Mouse (Mus musculus) midbrain, embryonic 12.5 days (tissue): ENCODE data around the gene Dpf3. TPM values are rescaled to one million over a fixed set of nuclear protein-coding genes. Genes with fewer than 3 reads are reported as not detected.

Experiments
- ATAC-seq: fragments of 200-750 bp; cut with Nextera tagmentation; 2 replicates; pipeline ENCODE4 v1.8.0; 2017; ENCODE audit warnings: low read depth, moderate TSS enrichment, moderate library complexity; ENCODE audit not compliant: low FRiP score
- H3K27ac ChIP-seq: fragments of 300-500 bp; sonication (generic); replicated peaks from 2 replicates; pipeline ENCODE4 v1.5.1; 2016; ENCODE audit warnings: mild to moderate bottlenecking
- H3K27me3 ChIP-seq: fragments of 300-500 bp; sonication (generic); 2 replicates; pipeline ENCODE4 v1.6.1; 2016; ENCODE audit warnings: mild to moderate bottlenecking
- H3K36me3 ChIP-seq: fragments of 300-500 bp; sonication (generic); 2 replicates; pipeline ENCODE4 v1.6.1; 2016
- H3K4me1 ChIP-seq: fragments of 300-500 bp; sonication (generic); 2 replicates; pipeline ENCODE4 v1.6.1; 2016
- H3K4me2 ChIP-seq: fragments of 300-500 bp; sonication (generic); replicated peaks from 2 replicates; pipeline ENCODE4 v1.6.1; 2016; ENCODE audit warnings: mild to moderate bottlenecking, moderate library complexity
- H3K4me3 ChIP-seq: fragments of 300-500 bp; sonication (generic); 2 replicates; pipeline ENCODE4 v1.5.1; 2016; ENCODE audit warnings: mild to moderate bottlenecking
- H3K9ac ChIP-seq: fragments of 300-500 bp; sonication (generic); replicated peaks from 2 replicates; pipeline ENCODE4 v1.6.1; 2016; ENCODE audit warnings: mild to moderate bottlenecking, moderate library complexity
- H3K9me3 ChIP-seq: fragments of 300-500 bp; sonication (generic); 2 replicates; pipeline ENCODE4 v1.6.1; 2016; ENCODE audit warnings: mild to moderate bottlenecking
- WGBS: fragments of 180-500 bp; shearing (Covaris S2); methylation state at CpG from one replicate; pipeline ENCODE4 v1.1.7; 2016; 5-methylcytosine and 5-hydroxymethylcytosine counted together
- polyA plus RNA-seq: library from polyadenylated mRNA; unstranded; fragments of >200 nt; fragmentation: Nextera tagmentation; extraction: Ambion mirVana; gene quantifications from 2 replicates; pipeline ENCODE4 v1.2.1, GENCODE M21; 2016

The Dpf3 gene
- polyA plus RNA-seq, 1 experiment from 2014 or later: 19.3 TPM

DNA sequence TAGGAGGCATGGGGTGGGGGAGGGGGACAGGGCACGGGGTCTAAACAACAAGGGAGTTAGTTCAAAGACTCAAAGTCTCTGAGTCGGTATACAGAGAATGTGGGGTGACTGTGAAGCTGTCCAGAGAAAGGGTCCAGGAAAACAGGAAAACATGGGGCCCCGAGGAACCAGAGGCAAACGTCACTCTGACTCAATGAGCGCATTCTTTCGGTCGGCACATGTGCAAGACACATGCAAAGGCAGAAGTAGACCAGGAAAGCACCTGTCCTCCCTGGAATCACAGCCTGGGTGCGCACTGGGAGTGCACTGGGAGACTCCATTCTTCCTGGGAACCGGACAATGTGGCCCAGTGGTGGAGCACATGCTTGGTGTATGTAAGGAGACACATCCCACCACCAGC lies 59.5 kb downstream of the Dpf3 start:
- 60% methylated on average over 9 of the region's 9 CpGs for WGBS
- H3K9me3 ChIP-seq: no peaks in the 10 kb centered on the region
- H3K36me3 ChIP-seq: no peaks in the 10 kb centered on the region
- H3K4me3 ChIP-seq: no peak overlapping the region
- no peak overlapping the region for H3K4me2 ChIP-seq
- peaks cover 18% of the 10 kb centered on the region; the same call in 1 of the 2 replicates for H3K4me1 ChIP-seq
- ATAC-seq: no peak
- no peak overlapping the region for H3K27ac ChIP-seq
- no peaks in the 10 kb centered on the region for H3K27me3 ChIP-seq
- H3K9ac ChIP-seq: no peak overlapping the region

DNA sequence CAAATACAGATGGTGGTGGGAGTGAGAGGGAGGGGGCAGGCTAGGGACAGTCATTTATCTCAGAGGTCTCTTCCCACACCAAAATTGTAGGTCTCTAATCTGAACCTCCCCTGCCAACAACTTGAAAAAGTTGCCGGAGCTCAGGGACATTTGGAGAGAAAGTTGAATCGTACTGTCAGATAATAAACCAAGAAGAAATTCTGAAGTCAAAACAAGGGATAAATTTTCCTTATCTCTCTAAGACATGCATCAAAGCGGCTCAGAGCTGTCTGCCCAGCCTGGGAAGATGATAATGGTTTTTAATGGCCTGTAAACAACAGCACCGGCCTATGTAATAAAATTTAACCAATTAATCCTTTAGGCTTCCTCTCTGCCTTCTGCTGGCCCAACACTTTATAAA lies 59.9 kb downstream of the Dpf3 start:
- no peak overlapping the region for H3K4me2 ChIP-seq
- no peaks in the 10 kb centered on the region for H3K36me3 ChIP-seq
- H3K27me3 ChIP-seq: no peaks in the 10 kb centered on the region
- no peak overlapping the region for H3K4me3 ChIP-seq
- peaks cover 17% of the 10 kb centered on the region; the same call in 1 of the 2 replicates for H3K4me1 ChIP-seq
- no peaks in the 10 kb centered on the region for H3K9me3 ChIP-seq
- WGBS: 65% methylated on average over 4 of the region's 4 CpGs
- H3K9ac ChIP-seq: no peak overlapping the region
- no peak overlapping the region for H3K27ac ChIP-seq
- ATAC-seq: no peak

DNA sequence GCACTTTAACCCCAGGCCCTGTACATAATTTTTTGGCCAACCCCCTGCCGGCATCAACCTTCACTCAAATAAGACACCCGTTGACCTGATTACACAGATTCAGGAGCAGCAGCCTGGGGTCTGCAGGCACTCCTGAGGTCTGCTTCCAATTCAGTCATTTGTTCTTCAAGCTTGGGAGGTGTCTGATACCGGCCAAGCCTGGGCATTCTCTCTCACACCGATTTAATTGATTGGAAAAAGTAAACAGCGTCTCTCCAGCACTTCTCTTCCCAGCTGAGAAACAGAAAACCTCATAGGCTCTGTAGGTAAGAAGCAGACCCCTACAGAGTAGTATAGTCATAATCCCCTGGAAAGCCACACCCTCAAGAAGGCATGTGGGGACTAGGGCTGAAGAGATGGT lies 61.2 kb downstream of the Dpf3 start:
- ATAC-seq: no peak
- H3K4me2 ChIP-seq: no peak overlapping the region
- no peaks in the 10 kb centered on the region for H3K27me3 ChIP-seq
- H3K4me3 ChIP-seq: no peak overlapping the region
- no peaks in the 10 kb centered on the region for H3K36me3 ChIP-seq
- no peak overlapping the region for H3K27ac ChIP-seq
- 67% methylated on average over 5 of the region's 5 CpGs for WGBS
- H3K9ac ChIP-seq: no peak overlapping the region
- H3K9me3 ChIP-seq: no peaks in the 10 kb centered on the region
- peaks cover 17% of the 10 kb centered on the region; the same call in 1 of the 2 replicates for H3K4me1 ChIP-seq

DNA sequence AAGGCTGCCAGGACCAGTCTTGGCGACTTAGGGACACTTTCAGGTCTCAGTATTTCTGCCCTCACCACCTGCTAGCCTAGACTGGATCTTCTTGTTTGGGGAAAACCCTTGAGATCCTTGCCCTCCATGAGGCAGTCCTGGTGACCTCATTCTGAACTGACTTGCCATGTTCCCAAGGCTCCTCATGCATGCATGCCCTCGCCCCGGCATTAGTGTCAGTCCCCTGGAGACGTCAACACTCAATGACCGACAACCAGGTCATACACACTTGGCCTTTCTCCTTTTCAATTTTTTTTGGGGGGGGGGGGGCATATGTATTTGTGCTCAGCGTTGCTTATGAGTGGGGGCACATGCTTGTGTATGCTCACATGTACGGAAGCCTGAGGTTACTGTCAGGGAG lies 61.8 kb downstream of the Dpf3 start:
- WGBS: 85% methylated on average over 7 of the region's 7 CpGs
- H3K4me1 ChIP-seq: peaks cover 17% of the 10 kb centered on the region; the same call in 1 of the 2 replicates
- peak overlapping the region; percentile 54; the same call in 1 of the 2 replicates for H3K27ac ChIP-seq
- no peaks in the 10 kb centered on the region for H3K9me3 ChIP-seq
- H3K27me3 ChIP-seq: no peaks in the 10 kb centered on the region
- no peak for ATAC-seq
- H3K4me3 ChIP-seq: no peak overlapping the region
- no peak overlapping the region for H3K9ac ChIP-seq
- H3K36me3 ChIP-seq: no peaks in the 10 kb centered on the region
- no peak overlapping the region for H3K4me2 ChIP-seq

DNA sequence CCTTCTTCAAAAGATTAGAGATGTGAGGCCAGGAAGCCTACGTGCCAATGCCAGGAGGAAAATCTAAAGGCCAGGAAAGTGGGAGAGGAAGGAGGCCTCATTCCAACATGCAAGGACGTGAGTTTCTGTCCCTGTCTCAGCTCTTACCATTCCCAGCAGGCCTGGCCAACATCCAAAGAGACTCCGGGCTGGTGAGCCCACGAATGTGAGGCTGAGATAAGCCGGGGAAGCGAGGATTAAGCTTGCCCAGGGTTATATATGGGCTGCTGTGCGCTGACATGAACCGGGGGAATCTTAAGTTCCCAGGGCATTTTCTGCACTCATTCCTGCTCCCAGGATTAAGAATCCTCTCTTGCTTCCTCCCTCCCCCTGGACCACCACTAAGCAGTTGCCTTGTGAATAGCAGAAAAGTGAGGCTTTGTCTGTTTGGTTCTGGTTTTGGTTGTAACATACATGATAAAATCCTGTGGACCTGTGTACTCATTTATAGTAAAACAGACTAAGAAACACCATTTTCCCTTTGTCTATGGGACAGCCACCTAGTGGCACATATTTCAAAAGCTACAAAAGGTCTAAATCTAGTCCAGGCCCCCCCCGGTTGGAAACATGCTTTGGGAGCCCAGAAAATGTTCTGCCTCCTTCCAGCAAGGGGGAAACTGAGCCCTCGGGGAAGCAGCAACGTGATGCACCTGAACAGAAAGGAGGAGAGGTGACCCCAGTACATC lies 62.6 kb downstream of the Dpf3 start:
- Histone ChIP-seq H3K9me3 (no peaks in the 10 kb centered on the region), H3K4me2 (no peak overlapping the region), H3K27me3 (no peaks in the 10 kb centered on the region), H3K27ac (peak overlapping the region; percentile 54), H3K4me3 (no peak overlapping the region), H3K4me1 (peaks cover 17% of the 10 kb centered on the region; the same call in 1 of the 2 replicates), H3K36me3 (no peaks in the 10 kb centered on the region), H3K9ac (no peak overlapping the region)
- no peak for ATAC-seq
- 57% methylated on average over 11 of the region's 11 CpGs for WGBS

DNA sequence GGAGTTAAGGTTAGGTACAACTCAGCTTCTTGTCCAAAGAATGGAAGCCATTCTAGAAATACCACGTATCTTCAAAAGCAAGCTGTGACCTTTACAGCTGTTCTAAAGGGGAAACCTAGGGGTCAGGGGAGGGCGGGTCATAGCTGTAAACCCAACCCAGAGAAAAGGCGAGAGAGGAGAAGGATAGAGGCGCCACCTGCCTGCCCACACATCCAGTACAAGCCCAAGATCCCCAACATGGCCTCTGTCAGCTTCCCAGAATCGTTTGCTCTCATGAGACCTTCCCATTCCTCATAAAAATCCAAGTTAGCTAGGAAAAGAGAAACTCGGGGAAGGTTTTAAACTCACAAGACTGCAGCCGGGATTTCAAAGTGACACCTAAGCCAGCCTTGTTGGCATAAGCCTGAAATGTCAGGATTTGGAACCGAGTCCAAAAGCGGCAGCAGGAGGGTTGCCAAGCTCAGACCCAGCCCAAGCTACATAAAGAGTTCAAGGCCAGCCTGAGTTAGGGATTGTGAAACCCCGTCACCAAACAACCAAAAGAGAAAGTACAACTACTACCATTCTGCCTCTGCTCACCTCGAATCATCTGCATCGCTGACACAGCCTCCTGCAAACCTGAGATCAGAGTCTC lies 63.3 kb downstream of the Dpf3 start:
- H3K27ac ChIP-seq: peak overlapping the region; percentile 54
- H3K9ac ChIP-seq: no peak overlapping the region
- no peak overlapping the region for H3K4me2 ChIP-seq
- no peak overlapping the region for H3K4me3 ChIP-seq
- no peaks in the 10 kb centered on the region for H3K27me3 ChIP-seq
- peaks cover 17% of the 10 kb centered on the region; the same call in 1 of the 2 replicates for H3K4me1 ChIP-seq
- 81% methylated on average over 12 of the region's 12 CpGs for WGBS
- H3K36me3 ChIP-seq: no peaks in the 10 kb centered on the region
- ATAC-seq: no peak
- H3K9me3 ChIP-seq: no peaks in the 10 kb centered on the region

DNA sequence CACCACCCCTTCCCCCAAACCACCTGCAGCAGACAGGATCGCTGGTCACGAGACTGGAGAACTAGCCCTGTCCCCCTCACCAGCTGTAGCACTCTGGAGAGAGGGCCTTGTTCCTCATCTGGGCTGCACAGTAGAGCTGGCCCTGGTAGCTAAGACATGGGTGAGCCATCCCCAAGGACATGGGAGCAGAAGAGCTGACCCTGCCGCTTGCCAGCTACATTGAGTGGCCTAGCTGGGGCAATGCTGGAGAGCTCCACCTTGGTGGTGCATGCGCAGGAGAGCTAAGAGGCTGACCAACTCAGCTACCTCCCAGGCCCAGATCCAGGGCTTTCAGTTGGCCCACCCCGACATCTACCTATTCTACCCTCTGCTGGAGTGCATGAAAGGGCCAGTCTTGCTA lies 67.2 kb downstream of the Dpf3 start:
- H3K27me3 ChIP-seq: no peaks in the 10 kb centered on the region
- no peak overlapping the region for H3K4me3 ChIP-seq
- H3K27ac ChIP-seq: no peak overlapping the region
- no peaks in the 10 kb centered on the region for H3K9me3 ChIP-seq
- no peaks in the 10 kb centered on the region; the same call in 1 of the 2 replicates for H3K4me1 ChIP-seq
- no peak overlapping the region for H3K4me2 ChIP-seq
- H3K9ac ChIP-seq: no peak overlapping the region
- ATAC-seq: no peak
- 88% methylated on average over 5 of the region's 5 CpGs for WGBS
- H3K36me3 ChIP-seq: no peaks in the 10 kb centered on the region

DNA sequence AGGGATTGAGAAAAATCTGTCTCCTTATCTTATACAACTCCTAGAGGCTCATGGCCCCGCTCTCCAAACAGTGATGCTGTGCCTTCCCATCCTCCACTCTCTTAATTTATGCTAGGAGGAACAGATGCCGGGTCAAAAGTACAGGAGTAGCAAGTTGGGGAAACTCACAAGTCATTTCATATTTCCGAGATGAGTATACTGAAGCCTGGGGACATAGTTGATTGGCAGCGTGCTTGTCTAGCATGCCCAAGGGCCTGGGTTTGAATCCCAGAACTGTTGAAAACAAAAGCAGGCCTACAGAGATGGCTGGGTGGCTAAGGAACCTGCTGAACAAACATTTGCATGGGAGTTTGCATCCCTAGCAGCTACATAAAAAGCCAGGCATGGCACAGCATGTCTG lies 72.3 kb downstream of the Dpf3 start:
- 78% methylated on average over 4 of the region's 4 CpGs for WGBS
- Histone ChIP-seq H3K27me3 (no peaks in the 10 kb centered on the region), H3K4me1 (peaks cover 7% of the 10 kb centered on the region; the same call in 1 of the 2 replicates), H3K36me3 (no peaks in the 10 kb centered on the region), H3K4me2 (no peak overlapping the region), H3K9ac (no peak overlapping the region), H3K27ac (no peak overlapping the region), H3K9me3 (no peaks in the 10 kb centered on the region), H3K4me3 (no peak overlapping the region)
- no peak for ATAC-seq

DNA sequence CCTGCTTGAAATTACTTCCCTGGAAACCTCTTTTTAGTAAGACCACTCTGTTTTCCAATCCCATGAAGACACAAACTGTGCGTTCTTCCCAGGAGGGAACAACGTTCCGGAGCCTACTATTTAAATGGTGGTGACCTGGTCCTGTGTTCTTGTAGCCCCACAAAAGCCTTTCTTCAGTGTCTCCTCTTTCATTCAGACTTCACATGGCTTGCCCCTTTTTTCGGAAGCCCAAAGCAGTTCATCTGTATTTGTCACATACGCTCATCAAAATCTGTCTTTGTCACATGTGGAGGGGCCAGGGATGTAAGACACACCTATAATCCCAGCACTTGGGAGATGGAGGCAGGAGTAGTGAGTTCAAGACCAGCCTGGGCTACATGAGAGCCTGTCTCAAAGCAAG lies 73.8 kb downstream of the Dpf3 start:
- Histone ChIP-seq H3K9ac (no peak overlapping the region), H3K4me1 (peaks cover 7% of the 10 kb centered on the region; the same call in 1 of the 2 replicates), H3K4me2 (no peak overlapping the region)

DNA sequence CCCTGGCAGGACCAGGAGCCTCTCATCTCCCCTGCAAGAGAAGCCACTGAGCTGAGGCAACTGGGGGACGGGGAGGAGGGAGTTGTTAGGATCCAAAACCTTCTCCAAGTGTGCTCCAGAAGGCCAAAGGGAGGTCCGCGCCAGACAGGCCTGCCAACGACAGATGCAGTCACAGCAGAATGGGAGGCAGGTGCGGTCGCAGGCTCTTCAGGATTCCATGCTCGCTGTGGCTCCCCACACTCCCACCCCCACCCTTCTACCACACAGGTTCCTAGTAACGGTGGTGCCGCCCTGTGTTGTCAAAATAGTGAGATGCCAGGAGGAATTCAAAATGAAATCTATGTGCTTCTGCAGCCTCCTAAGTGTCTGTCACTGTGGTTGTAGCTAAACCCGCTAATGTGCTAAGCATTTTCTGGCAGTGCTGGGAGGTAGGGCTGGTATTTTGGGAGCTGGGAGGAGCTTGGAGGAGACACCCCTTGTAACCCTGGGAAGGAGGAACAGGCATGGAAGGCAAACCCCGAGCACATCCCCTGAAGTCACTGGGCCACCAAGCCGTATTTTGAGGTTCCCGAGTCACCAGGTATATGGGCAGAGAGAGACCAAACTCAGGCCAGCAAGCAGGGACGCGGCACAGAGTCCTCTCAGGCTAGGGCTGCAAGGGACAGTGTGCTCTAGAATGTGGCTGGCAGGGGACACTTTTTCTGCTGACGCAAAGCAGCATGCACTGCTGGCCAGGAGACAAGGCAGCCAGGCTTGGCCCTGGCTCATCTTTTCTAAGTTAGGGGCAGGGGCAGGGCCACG lies 75.6 kb downstream of the Dpf3 start:
- Histone ChIP-seq H3K9me3 (no peaks in the 10 kb centered on the region), H3K27ac (no peak overlapping the region), H3K4me3 (no peak overlapping the region), H3K27me3 (no peaks in the 10 kb centered on the region), H3K9ac (no peak overlapping the region), H3K4me2 (no peak overlapping the region), H3K4me1 (peaks cover 7% of the 10 kb centered on the region; the same call in 1 of the 2 replicates), H3K36me3 (no peaks in the 10 kb centered on the region)
- 60% methylated on average over 17 of the region's 17 CpGs for WGBS
- ATAC-seq: no peak

More for the DNA sequence above, 73.8 kb downstream of the Dpf3 start:
- ATAC-seq: no peak
- Histone ChIP-seq H3K9me3 (no peaks in the 10 kb centered on the region), H3K27me3 (no peaks in the 10 kb centered on the region), H3K27ac (no peak overlapping the region), H3K4me3 (no peak overlapping the region), H3K36me3 (no peaks in the 10 kb centered on the region)
- 88% methylated on average over 5 of the region's 5 CpGs for WGBS

DNA sequence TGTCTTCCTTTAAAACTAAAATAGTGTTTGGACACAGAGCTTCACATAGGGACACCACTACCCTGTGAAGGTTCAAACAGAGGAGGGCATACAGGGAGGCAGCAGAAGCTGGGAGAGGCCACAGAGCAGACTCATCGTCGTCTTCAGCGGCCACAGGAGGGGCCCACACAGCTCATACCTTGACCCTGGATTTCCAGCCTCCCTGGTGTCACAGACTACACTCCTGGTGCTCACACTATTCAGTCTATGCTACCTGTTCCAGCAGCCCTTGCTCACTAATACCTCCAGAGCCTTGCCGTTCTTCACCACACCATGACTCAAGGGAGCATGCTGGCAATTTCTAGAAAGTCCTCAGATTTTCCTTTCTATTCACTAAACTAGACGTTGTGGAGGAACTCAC lies 76.5 kb downstream of the Dpf3 start:
- H3K9ac ChIP-seq: no peak overlapping the region
- H3K27me3 ChIP-seq: no peaks in the 10 kb centered on the region
- H3K4me2 ChIP-seq: no peak overlapping the region
- no peaks in the 10 kb centered on the region for H3K9me3 ChIP-seq
- H3K36me3 ChIP-seq: no peaks in the 10 kb centered on the region
- H3K27ac ChIP-seq: no peak overlapping the region
- ATAC-seq: no peak
- peaks cover 7% of the 10 kb centered on the region; the same call in 1 of the 2 replicates for H3K4me1 ChIP-seq
- WGBS: 89% methylated on average over 5 of the region's 5 CpGs
- H3K4me3 ChIP-seq: no peak overlapping the region
